Mouse (Mus musculus): ENCODE results near the gene Chrnb4. TPM values are rescaled to one million over a fixed set of nuclear protein-coding genes. Genes with fewer than 3 reads are reported as not detected.

The Chrnb4 gene
- polyA plus RNA-seq (2017; shearing (Covaris generic)), result 0.05 TPM

GRCm38 (mm10) chr9:55048211-55048880 is at the start of gene Chrnb4:
Gene Chrnb4 (minus strand): TSS chr9:55048779.

GRCm38 (mm10) chr9:55026275-55026663 is 22.3 kb downstream of the Chrnb4 start, which contains the start of gene Chrna3:
Gene Chrna3 (minus strand): TSS chr9:55026562.

GRCm38 (mm10) chr9:54980674-54981073 is 67.9 kb downstream of the Chrnb4 start, which contains the start of gene Chrna5:
Gene Chrna5 (plus strand): TSS chr9:54980880.

Other genes starting within 250 kb of the Chrnb4 start
- gene Ireb2, start 185.0 kb downstream of the Chrnb4 start, polyA plus RNA-seq (2017; shearing (Covaris generic)), result 22.3 TPM
- 0.44 TPM for gene Hykk, start 131.5 kb downstream of the Chrnb4 start, polyA plus RNA-seq (2017; shearing (Covaris generic))
- 242 TPM for gene Psma4, start 98.0 kb downstream of the Chrnb4 start, polyA plus RNA-seq (2017; shearing (Covaris generic))
- gene AY074887, start 97.8 kb downstream of the Chrnb4 start, polyA plus RNA-seq (2017; shearing (Covaris generic)), result 0.60 TPM
- not detected for gene Chrna5, start 67.9 kb downstream of the Chrnb4 start, polyA plus RNA-seq (2017; shearing (Covaris generic))
- gene Chrna3, start 22.2 kb downstream of the Chrnb4 start, polyA plus RNA-seq (2017; shearing (Covaris generic)), result not detected
- 50.3 TPM for gene Ube2q2, start 100.1 kb upstream of the Chrnb4 start, polyA plus RNA-seq (2017; shearing (Covaris generic))
- gene Fbxo22, start 160.1 kb upstream of the Chrnb4 start, polyA plus RNA-seq (2017; shearing (Covaris generic)), result 50.1 TPM

All from CD4-positive, CD25-positive, alpha-beta regulatory T cell (primary cell).